Mouse (Mus musculus): ENCODE measurements around the gene Pibf1.

DNA sequence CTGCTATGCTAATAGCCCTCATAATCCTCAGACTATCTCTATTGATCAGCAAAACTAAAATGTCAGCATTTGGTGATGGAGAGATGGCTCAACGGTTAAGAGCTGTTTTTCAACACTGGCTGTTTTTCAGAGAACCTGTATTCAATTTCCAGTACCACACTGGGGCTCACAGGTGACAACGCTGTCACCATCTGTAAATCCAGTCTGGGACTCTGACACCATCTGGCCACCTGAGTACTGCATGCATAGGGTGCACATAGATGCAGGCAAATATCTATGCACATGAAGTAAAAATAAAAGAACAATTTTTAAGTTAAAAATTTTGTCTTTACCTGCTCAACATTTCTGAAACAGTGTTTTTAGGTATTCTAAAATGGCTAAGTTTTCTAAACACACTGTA, 40.8 kb downstream of the Pibf1 start:
- TF ChIP-seq CTCF (IDR thresholded peaks at IDR 0.05; ENCODE audit: low read depth) (no peak), EP300 (IDR thresholded peaks at IDR 0.05; ENCODE audit: low read depth) (no peak)

All from heart, postnatal 0 days (tissue).